Mouse (Mus musculus): ENCODE data around the gene Cdca4.

The Cdca4 gene

DNA sequence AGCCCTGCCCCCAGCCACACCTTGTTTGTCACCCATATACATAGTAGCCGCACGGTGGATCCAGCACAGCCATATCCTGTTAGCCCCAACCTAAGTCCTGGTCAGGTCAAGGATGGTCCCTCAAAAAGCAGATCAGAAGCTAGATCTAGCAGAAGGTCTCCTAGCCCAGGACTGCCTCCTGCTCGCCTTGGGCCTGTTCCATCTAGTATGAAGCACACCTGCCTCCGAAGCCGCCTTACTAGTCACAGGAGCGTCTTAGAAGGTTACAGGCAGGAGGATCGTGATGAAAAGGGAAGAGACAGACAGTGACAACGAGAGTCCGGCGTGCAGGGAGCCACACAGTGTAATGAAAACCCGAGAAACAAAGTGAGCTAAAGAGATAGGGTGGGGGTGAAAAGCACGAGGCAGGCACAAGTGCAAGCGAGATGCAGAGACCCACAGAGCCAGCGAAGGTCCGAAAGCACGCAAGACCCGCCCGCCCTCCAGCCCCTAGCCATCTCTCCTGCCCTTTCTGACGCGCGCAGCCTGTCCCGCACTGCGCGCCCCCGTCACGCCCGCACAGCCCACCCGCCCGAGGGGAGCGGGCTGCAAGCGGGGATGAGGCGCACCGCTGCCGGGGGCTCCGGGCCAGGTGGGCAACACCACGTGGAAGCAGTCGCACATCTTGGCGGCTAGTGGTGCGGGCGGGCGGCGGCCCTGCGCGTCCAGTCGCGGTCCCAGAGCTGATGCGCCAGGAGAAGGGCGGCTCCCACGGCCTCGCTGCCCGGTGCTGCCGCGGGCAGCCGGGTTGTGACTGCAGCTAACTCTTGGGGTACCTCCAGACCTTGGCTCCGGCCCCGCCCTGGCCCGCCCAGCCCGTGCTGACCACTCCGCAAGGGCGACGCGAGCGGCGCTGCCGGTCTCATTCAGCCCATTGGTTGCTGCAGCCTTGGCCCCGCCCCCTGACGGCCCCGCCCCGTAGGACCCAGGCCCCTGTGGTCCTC is 27.1 kb downstream of the Cdca4 start, which contains the start of gene Ahnak2:
Ahnak2 (minus strand) TSS at position 794 of the 983 bp plus-strand sequence.
- in situ Hi-C loops (cut with MboI, MseI), result no loop called here

- in situ Hi-C loops (cut with MboI, MseI), result no loop called here
Measured at GRCm38 (mm10) chr12:112800476-112800875, 28.7 kb downstream of the Cdca4 start.

- in situ Hi-C loops (cut with MboI, MseI), result loop anchor here in 1 of 2 experiments (5.0 to 10.0 kb wide), 2 partner anchors 45 to 57 kb away; no protein-coding TSS in a partner anchor
Measured at GRCm38 (mm10) chr12:112799237-112799970, 29.8 kb downstream of the Cdca4 start.

GRCm38 (mm10) chr12:112798716-112799115 is 30.5 kb downstream of the Cdca4 start:
- in situ Hi-C loops (cut with MboI, MseI), result loop anchor here in 1 of 2 experiments (5.0 to 10.0 kb wide), 2 partner anchors 46 to 56 kb away; no protein-coding TSS in a partner anchor

GRCm38 (mm10) chr12:112798332-112798681 is 30.9 kb downstream of the Cdca4 start:
- in situ Hi-C loops (cut with MboI, MseI), result loop anchor here in 1 of 2 experiments (5.0 to 10.0 kb wide), 2 partner anchors 46 to 56 kb away; no protein-coding TSS in a partner anchor

DNA sequence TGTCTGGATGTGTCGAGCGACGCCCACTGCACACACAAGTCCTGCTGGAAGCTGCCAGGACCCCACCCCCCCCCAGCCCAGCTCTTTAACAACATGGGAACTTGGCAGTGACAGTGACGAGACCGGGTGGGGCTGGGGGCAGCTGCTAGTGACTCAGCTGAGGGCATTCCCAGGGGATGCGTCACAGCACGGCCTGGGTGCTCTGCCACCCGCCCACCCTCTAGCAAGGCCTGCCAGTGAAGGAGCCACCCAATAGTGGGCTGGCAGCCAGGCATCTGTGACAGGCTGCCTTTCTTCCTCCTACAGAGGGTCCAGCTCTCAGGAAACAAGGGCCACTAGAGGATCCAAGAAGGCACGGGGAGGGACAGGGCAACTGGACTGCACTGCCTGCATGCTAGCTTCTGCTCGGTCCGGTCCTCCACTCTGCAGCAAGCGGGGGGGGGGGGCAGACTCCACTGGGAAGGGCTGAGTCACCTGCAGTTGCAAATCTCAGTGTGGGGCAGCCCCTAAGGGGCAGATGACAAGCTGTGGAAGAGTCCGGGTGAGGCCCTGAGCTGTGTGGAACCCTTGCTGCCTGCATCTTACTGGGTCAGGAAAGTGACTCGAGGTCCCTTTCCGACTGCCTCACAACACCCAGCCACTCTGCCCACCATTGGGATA is 31.4 kb downstream of the Cdca4 start:
- in situ Hi-C loops (cut with MboI, MseI), result loop anchor here in 1 of 2 experiments (5.0 to 10.0 kb wide), 2 partner anchors 47 to 56 kb away; no protein-coding TSS in a partner anchor

DNA sequence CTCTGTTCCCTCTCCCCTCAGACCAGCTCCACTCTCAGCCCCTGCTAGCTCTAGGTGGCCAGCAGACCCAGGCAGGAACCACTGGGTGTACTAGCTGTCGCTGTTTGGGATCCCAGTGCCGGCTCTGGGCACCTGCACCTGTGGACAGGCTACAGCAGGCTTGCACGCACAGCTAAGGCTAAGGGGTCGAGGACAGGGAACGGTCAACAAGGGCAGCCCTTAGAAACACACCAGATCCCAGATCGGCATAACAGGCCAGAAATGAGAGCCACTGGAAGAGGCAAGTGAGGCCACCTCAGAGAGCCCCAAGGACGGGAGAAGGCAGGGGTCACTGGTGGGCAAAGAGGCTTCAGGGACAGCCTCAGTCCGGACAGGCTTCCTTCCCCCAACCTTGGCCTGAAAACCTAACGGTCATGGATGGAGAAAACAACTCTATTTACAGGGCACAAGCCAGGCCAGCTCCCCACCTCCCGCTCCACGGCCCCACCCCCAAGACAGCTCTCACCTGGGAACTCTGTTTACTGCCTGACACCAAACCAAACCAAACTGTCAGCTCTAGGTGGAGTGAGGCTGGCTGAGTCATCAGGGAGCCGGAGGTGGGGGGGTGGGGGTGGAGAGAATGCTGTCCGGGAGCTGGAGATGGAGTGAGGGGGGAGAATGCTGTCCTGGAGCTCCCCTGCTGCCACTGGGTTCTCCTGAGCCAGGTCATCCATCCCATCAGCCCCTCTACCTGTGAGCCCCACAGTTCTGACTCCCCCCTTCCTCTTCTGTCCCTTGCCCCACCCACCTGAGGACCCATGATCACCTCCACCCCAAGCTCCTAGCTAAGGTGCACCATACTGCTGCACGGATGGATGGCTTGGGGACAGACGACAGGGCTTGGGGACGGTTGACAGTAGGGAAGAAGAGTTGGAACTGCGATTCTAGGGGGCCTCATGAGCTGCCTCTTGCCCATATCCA is 32.4 kb downstream of the Cdca4 start:
- in situ Hi-C loops (cut with MboI, MseI), result loop anchor here in 1 of 2 experiments (5.0 to 10.0 kb wide), 2 partner anchors 48 to 55 kb away; no protein-coding TSS in a partner anchor

DNA sequence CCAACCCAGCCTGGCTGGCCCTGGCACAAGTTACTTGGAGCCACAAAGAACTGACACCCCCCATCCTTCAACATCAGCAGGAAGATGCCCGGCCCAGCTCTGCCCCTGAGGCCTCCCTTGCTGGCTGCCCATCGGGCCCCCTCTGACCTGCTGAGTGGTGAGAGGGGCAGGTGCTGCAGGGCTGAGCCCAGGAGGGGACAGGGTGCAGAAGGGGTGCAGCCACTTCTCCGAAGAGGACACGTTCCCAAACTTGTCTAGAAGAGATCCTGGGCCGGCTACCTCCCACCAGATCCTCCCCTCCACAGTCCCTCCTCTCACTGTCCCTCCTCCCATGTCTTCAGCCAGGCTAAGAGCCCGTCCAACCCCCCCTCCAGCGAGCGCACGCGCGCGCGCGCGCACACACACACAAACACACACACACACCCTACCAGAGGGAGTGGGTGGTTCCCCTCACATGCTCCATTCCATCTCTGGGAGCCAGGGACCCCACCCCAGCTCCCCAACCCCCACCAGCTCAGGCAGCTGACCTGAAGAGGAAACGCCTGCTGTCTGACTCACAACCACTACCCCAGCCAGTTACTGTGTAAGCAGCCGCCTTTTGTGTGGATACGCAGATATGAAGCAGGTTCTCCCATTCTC is 33.6 kb downstream of the Cdca4 start:
- in situ Hi-C loops (cut with MboI, MseI), result loop anchor here in 1 of 2 experiments (5.0 to 10.0 kb wide), 2 partner anchors 49 to 53 kb away; no protein-coding TSS in a partner anchor

DNA sequence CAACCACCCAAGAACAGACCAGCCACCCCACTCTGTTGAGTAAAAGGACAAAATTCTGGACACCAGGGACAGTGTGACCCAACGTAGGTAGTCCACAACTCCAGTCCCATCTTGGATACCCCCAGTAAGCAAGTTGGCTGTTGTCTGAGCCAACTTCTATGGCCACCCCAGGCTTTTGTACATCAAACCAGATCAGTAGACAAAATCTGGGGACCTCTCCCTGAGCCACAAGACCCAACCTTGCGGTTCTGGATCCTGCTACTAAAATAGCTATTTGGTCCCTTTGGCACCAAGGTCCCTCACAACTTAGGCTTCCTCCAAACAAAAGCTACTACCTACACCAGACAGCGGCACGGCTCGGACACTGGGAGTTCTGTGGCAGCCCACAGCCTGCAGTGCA is 34.2 kb downstream of the Cdca4 start:
- in situ Hi-C loops (cut with MboI, MseI), result loop anchor here in 1 of 2 experiments (5.0 to 10.0 kb wide), 2 partner anchors 50 to 53 kb away; no protein-coding TSS in a partner anchor

- in situ Hi-C loops (cut with MboI, MseI), result loop anchor here in 1 of 2 experiments (10.0 kb wide), 1 partner anchor 50 kb away; no protein-coding TSS in a partner anchor
Measured at GRCm38 (mm10) chr12:112794356-112794816, 34.8 kb downstream of the Cdca4 start.

DNA sequence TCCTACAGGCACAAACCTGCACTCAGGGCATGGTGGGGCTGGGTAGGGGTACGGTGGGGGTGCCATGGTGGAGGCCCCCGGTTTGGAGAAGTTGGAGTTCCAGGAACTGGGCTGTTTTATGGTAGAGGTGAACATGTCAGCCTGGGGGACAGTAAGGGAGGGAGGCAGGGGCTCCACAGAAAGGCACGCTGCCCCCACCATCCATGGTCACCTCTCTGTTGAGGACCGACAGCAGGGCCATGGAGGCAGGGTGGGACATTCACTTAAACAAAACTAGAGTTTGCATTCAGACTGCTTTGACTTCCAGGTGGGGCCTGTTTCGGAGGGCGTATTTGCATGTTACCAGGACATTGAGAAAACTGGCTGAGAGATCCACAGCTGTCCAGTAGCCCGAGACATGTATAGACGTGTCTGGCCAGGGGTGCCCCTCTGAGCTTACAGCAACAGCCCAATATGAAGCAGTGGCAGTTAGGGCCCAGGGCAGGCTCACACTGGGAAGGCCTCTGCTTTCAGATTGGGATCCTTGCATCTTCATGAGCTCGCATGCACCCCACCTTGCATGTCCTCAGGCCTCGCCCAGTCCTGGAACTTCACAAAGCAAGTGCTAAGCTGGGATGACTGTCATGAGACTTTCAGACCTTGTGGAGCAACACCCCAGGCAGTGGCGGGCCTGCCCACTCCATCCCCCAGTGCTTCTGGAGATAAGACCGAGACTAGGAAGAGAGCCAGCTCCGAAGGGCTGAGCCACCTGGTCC is 35.4 kb downstream of the Cdca4 start:
- in situ Hi-C loops (cut with MboI, MseI), result loop anchor here in 1 of 2 experiments (10.0 kb wide), 1 partner anchor 51 kb away; no protein-coding TSS in a partner anchor

DNA sequence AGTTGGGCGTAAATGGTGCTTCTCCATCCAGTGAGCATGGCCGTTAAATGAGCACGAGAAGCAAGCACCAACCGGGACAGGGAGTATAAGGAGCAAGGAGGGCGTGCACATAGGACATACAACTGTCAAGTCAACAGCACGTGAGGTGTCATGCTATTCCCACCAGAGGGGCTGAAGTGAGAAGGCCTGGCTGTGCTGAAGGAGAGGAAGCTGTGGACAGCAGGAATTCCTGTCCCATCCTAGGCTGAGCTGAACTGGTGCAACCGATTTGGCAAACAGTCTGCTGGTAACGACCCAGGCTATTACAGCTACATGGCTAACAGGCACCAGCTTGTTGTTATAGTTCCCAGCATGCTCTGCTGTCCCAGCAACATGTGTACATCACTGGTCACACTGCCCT is 38.2 kb downstream of the Cdca4 start:
- in situ Hi-C loops (cut with MboI, MseI), result loop anchor here in 1 of 2 experiments (10.0 kb wide), 1 partner anchor 54 kb away; no protein-coding TSS in a partner anchor

- in situ Hi-C loops (cut with MboI, MseI), result loop anchor here in 1 of 2 experiments (25.0 kb wide), 1 partner anchor 437 kb away; no protein-coding TSS in a partner anchor
Measured at GRCm38 (mm10) chr12:112774481-112774880, 54.7 kb downstream of the Cdca4 start.

DNA sequence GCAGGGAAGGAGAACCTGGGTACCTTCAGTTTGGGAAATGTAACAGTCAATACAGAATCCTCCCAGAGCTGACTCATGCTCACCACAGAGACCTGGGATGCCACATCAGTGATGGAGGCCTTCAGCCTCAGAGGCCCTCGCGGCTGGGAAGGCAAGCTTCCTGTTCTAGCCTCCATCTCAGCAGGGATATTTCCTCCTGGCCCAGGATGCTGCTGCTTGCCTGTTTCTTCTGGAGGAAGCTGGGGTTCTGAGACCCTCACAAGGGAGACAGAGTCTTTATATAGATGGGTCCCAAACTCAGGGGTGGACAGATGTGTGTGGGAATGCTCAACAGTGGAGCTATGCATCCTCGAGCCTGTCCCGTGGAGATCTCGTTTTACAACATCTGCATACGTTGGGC is 55.2 kb downstream of the Cdca4 start:
- in situ Hi-C loops (cut with MboI, MseI), result loop anchor here in 1 of 2 experiments (25.0 kb wide), 1 partner anchor 437 kb away; no protein-coding TSS in a partner anchor

DNA sequence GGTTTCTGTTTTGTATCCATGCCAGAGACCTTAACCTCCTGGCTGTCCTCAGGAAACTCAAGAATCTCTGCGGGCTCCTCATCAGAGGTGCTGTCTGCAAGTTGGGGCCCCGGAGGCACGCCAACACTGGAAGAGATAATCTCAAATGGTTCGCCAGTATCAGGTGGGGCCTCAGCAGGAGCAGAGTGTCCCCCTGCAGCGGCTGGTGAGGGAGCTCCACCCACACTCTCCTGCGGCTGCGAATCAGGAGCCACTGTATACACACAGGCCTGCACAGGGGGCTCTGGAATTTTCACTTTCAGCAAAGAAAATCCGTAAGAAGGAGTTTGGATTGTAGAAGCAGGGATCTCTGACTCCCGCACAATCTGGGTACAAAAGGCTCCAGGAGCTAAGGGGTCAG is 55.9 kb downstream of the Cdca4 start:
- in situ Hi-C loops (cut with MboI, MseI), result loop anchor here in 1 of 2 experiments (25.0 kb wide), 1 partner anchor 436 kb away; no protein-coding TSS in a partner anchor

- in situ Hi-C loops (cut with MboI, MseI), result loop anchor here in 1 of 2 experiments (25.0 kb wide), 1 partner anchor 435 kb away; no protein-coding TSS in a partner anchor
Measured at GRCm38 (mm10) chr12:112772306-112772705, 56.9 kb downstream of the Cdca4 start.

DNA sequence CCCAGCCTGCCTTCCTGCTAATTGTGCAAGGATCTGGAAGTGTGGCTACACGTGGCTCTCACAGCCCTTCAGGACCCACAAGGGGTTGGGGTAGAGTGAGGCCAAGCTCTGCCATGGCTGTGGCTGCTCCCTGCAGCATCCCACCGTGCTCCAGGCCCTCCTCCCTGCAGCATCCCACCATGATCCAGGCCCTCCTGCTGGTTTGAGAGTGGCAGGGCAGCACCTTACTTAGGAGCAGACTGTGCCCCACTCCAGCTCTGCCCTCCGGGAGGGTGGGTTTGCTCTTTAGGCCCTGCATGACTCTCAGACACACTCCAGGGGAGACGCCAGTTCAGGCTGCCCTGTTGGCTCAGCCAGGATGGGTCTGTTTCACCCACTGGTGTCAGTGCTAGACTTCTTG is 58.8 kb downstream of the Cdca4 start:
- in situ Hi-C loops (cut with MboI, MseI), result loop anchor here in 1 of 2 experiments (25.0 kb wide), 1 partner anchor 433 kb away; no protein-coding TSS in a partner anchor
